Mouse (Mus musculus) liver, embryonic 16.5 days (tissue): ENCODE measurements around the gene Rgp1. TPM values are rescaled to one million over a fixed set of nuclear protein-coding genes. Genes with fewer than 3 reads are reported as not detected.

Source experiments
- ATAC-seq: fragments of 200-750 bp; cut with Nextera tagmentation; 2 replicates; pipeline ENCODE4 v1.8.0; 2017; ENCODE audit warnings: low read depth, mild to moderate bottlenecking, moderate number of reproducible peaks, moderate library complexity
- H3K27ac ChIP-seq: fragments of 300-500 bp; sonication (generic); 2 replicates; pipeline ENCODE4 v1.5.1; 2014; ENCODE audit warnings: mild to moderate bottlenecking, low read length
- H3K27me3 ChIP-seq: fragments of 300-500 bp; sonication (generic); 2 replicates; pipeline ENCODE4 v1.6.1; 2014; ENCODE audit warnings: low read depth, low read length, mixed read lengths; ENCODE audit not compliant: control insufficient read depth, insufficient read depth
- H3K36me3 ChIP-seq: fragments of 300-500 bp; sonication (generic); 2 replicates; pipeline ENCODE4 v1.6.1; 2014; ENCODE audit warnings: mild to moderate bottlenecking; ENCODE audit not compliant: control insufficient read depth, insufficient read depth
- H3K4me1 ChIP-seq: fragments of 300-500 bp; sonication (generic); 2 replicates; pipeline ENCODE4 v1.6.1; 2014; ENCODE audit warnings: low read depth, low read length, mixed read lengths; ENCODE audit not compliant: control insufficient read depth
- H3K4me2 ChIP-seq: fragments of 300-500 bp; sonication (generic); 2 replicates; pipeline ENCODE4 v1.6.1; 2014; ENCODE audit warnings: low read depth, low read length, mixed read lengths
- H3K4me3 ChIP-seq: fragments of 300-500 bp; sonication (generic); 2 replicates; pipeline ENCODE4 v1.5.1; 2014; ENCODE audit warnings: low read depth, mild to moderate bottlenecking, low read length
- H3K9ac ChIP-seq: fragments of 300-500 bp; sonication (generic); 2 replicates; pipeline ENCODE4 v1.6.1; 2014; ENCODE audit warnings: low read depth, low read length
- H3K9me3 ChIP-seq: fragments of 300-500 bp; sonication (generic); replicated peaks from 2 replicates; pipeline ENCODE4 v1.6.1; 2016; ENCODE audit warnings: low read length; ENCODE audit not compliant: control insufficient read depth
- WGBS: fragments of 180-500 bp; shearing (Covaris S2); extraction: QIAGEN DNeasy Blood & Tissue Kit; methylation state at CpG from one replicate; pipeline ENCODE4 v1.1.7; 2014; ENCODE audit not compliant: insufficient replicate concordance; 5-methylcytosine and 5-hydroxymethylcytosine counted together
- polyA plus RNA-seq: library from polyadenylated mRNA; unstranded; fragments of >200 nt; fragmentation: Nextera tagmentation; extraction: Ambion mirVana; gene quantifications from 2 replicates; pipeline ENCODE4 v1.2.1, GENCODE M21; 2015

The Rgp1 gene
- polyA plus RNA-seq, 1 experiment from 2014 or later: 15.6 TPM

DNA sequence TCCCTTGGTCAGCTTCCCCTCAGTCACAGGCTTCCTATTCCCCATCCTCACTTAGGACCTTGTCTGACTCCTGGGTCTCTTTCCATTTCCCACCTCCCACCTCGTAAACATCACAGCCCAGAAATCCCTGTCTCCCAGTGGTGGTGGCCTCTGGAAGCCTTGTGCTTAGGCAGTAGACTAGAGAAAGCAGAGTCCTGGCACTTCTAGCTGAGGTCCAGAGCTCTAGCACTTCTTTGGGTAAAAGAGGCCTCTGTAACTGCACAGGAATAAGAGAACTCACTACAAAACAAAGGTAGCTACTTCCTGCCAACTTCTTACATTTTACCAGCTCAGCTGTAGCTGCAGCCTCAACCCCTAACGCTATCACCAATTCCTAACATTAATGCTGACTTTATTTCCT, 17.5 kb upstream of the Rgp1 start:
- Histone ChIP-seq H3K9ac (peak overlapping the region; percentile 94), H3K27ac (peak overlapping the region; percentile 100), H3K4me1 (peaks cover 55% of the 10 kb centered on the region), H3K36me3 (peaks cover 24% of the 10 kb centered on the region), H3K4me3 (peak overlapping the region; percentile 92), H3K4me2 (peak overlapping the region; percentile 89), H3K27me3 (no peaks in the 10 kb centered on the region), H3K9me3 (no peaks in the 10 kb centered on the region)
- no peak for ATAC-seq
- 4% methylated on average over 2 of the region's 2 CpGs for WGBS

DNA sequence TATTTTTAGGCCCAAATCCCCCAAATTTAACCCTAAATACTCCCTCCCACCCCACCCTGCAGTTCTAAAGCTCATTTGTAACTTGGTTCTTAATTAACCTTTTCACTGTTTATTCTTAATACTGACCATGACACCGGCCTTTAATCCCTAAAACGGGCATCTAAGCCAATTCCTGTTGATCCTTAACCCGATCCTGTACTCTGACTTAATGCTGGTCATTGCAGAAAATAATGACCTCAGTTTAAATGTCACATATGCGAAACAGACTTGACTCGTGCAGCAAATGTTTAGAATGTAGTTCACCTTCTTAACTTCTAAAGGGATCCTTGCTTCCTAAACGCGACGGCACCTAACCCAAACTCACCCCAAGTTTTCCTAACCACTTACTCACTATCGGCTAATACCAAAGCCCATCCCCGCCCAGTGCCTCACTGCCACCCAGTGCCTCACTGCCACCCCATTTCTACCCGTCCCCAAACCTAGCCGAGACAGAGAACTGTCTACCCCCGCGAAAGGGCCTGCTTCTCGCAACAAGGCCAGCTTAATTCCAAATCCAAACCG, 17.0 kb upstream of the Rgp1 start:
- Histone ChIP-seq H3K36me3 (peaks cover 24% of the 10 kb centered on the region), H3K4me1 (peaks cover 55% of the 10 kb centered on the region), H3K4me2 (peak overlapping the region; percentile 89), H3K9me3 (no peaks in the 10 kb centered on the region), H3K27ac (peak overlapping the region; percentile 100), H3K9ac (peak overlapping the region; percentile 94), H3K27me3 (no peaks in the 10 kb centered on the region), H3K4me3 (peak overlapping the region; percentile 92)
- under 1% methylated on average over 16 of the region's 16 CpGs for whole genome bisulfite sequencing
- ATAC-seq: peak; percentile 62

GRCm38 (mm10) chr4:43561997-43562768, 16.3 kb upstream of the Rgp1 start, which contains the start of the genes Creb3 and Tln1:
Gene Creb3 (plus strand): TSS chr4:43562332.
Gene Tln1 (minus strand): TSS chr4:43562691.
- no peaks in the 10 kb centered on the region for H3K9me3 ChIP-seq
- peak; percentile 89 for ATAC-seq
- peak within 1 kb of the TSS; percentile 94 for H3K9ac ChIP-seq
- H3K4me2 ChIP-seq: peak within 1 kb of the TSS; percentile 89
- H3K27ac ChIP-seq: peak within 1 kb of the TSS; percentile 100
- H3K4me3 ChIP-seq: peak within 1 kb of the TSS; percentile 92
- H3K27me3 ChIP-seq: no peaks in the 10 kb centered on the region
- H3K36me3 ChIP-seq: peaks cover 25% of the 10 kb centered on the region
- WGBS: under 1% methylated on average over 62 of the region's 62 CpGs
- H3K4me1 ChIP-seq: peaks cover 54% of the 10 kb centered on the region

DNA sequence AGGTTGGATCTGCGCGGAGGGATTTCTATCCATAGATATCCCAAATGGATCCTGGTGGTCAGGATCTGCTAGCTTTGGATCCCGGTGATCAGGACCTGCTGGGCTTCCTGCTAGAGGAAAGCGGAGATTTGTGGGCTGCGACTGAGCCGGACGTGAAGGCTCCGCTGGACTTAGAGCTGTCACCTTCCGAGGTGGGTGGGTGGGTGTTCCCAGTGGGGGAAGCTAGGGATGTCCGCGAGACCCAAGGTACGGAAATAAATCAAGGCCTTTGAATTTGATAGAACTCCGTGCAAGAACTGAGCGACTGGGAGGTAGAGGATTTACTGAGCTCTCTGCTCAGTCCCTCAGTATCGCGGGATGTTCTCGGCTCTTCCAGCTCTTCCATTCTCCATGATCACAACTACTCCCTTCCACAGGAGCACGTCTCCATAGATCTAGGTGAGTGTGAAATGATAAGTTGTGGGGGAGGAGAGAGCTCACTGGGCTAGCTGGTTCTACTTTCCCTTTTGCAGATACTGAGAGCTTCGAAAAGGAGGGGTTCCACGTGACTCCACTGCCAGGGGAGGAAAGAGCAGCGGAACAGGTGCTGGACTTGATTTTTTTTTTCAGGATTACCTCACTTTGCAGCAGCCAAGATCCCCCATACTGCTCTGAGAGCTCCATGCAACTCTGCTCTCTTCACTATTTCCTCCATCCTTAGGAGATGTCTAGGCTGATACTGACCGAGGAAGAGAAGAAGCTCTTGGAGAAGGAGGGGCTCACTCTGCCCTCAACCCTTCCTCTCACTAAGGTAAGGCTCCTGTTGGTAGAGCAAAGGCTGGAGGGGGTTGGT, 15.5 kb upstream of the Rgp1 start:
- no peaks in the 10 kb centered on the region for H3K27me3 ChIP-seq
- no peak for ATAC-seq
- H3K4me3 ChIP-seq: peak overlapping the region; percentile 92
- H3K27ac ChIP-seq: peak overlapping the region; percentile 100
- peaks cover 46% of the 10 kb centered on the region for H3K4me1 ChIP-seq
- no peaks in the 10 kb centered on the region for H3K9me3 ChIP-seq
- H3K36me3 ChIP-seq: peaks cover 32% of the 10 kb centered on the region
- WGBS: 1% methylated on average over 22 of the region's 22 CpGs
- H3K4me2 ChIP-seq: peak overlapping the region; percentile 89
- H3K9ac ChIP-seq: peak overlapping the region; percentile 65

- H3K4me1 ChIP-seq: peaks cover 40% of the 10 kb centered on the region
- peaks cover 37% of the 10 kb centered on the region for H3K36me3 ChIP-seq
- no peaks in the 10 kb centered on the region for H3K27me3 ChIP-seq
- peak overlapping the region; percentile 92 for H3K4me3 ChIP-seq
- no peaks in the 10 kb centered on the region for H3K9me3 ChIP-seq
- peak overlapping the region; percentile 65 for H3K9ac ChIP-seq
- H3K27ac ChIP-seq: peak overlapping the region; percentile 20; the same call in 1 of the 2 replicates
- WGBS: 23% methylated on average over 4 of the region's 4 CpGs
- H3K4me2 ChIP-seq: peak overlapping the region; percentile 89
- no peak for ATAC-seq
Observed at GRCm38 (mm10) chr4:43563601-43563875, 15.0 kb upstream of the Rgp1 start.

DNA sequence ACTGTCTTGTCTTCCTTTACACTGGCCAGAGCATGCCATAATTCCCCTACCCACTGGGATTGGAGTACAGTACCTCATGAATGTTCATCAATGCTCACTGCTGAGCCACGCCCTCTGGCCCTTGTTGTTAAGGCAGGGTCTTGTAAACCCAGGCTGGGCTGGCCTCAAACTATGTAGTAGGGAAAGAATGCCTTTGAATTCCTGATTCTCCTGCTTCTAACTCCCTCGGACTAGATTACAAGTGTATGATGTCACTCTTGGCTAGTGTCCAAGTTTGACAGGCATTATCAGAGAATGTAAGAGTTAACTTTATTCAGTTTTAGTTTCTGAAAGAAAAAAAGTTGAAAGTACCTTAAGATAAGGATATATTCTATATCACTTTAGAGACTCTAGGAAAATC, 14.3 kb upstream of the Rgp1 start:
- Histone ChIP-seq H3K27me3 (no peaks in the 10 kb centered on the region), H3K36me3 (peaks cover 43% of the 10 kb centered on the region), H3K9me3 (no peaks in the 10 kb centered on the region), H3K27ac (no peak overlapping the region), H3K9ac (no peak overlapping the region), H3K4me2 (no peak overlapping the region), H3K4me1 (peaks cover 34% of the 10 kb centered on the region), H3K4me3 (no peak overlapping the region)
- 42% methylated on average over 2 of the region's 2 CpGs for WGBS
- ATAC-seq: no peak

GRCm38 (mm10) chr4:43567140-43567539, 11.4 kb upstream of the Rgp1 start:
- Histone ChIP-seq H3K9ac (no peak overlapping the region), H3K4me1 (peaks cover 16% of the 10 kb centered on the region), H3K9me3 (no peaks in the 10 kb centered on the region), H3K27ac (no peak overlapping the region), H3K4me3 (no peak overlapping the region), H3K36me3 (peaks cover 64% of the 10 kb centered on the region), H3K27me3 (no peaks in the 10 kb centered on the region), H3K4me2 (no peak overlapping the region)
- no peak for ATAC-seq
- WGBS: 89% methylated on average over 9 of the region's 9 CpGs

- Histone ChIP-seq H3K36me3 (peaks cover 59% of the 10 kb centered on the region), H3K4me2 (no peak overlapping the region), H3K27ac (no peak overlapping the region), H3K9ac (no peak overlapping the region), H3K9me3 (no peaks in the 10 kb centered on the region), H3K27me3 (no peaks in the 10 kb centered on the region), H3K4me1 (peaks cover 13% of the 10 kb centered on the region), H3K4me3 (no peak overlapping the region)
- ATAC-seq: no peak
- WGBS: 67% methylated on average over 6 of the region's 6 CpGs
Observed at GRCm38 (mm10) chr4:43571395-43572045, 7.0 kb upstream of the Rgp1 start.
